Mouse (Mus musculus): Measurements from ENCODE around the gene Vgll4. TPM values are rescaled to one million over a fixed set of nuclear protein-coding genes. Genes with fewer than 3 reads are reported as not detected.

The Vgll4 gene
- polyA plus RNA-seq, 1 experiment from 2014 or later = 60.6 TPM

GRCm38 (mm10) chr6:114970386-114970785 lies 592 bp upstream of the Vgll4 start:
- H3K27me3 ChIP-seq = peaks cover 28% of the 10 kb centered on the region
- ATAC-seq (ENCODE audit: low read depth) = no peak
- 21% methylated on average over 6 of the region's 6 CpGs for WGBS
- H3K4me1 ChIP-seq (replicated peaks) = peaks cover 43% of the 10 kb centered on the region
- peak overlapping the region; percentile 98 for H3K4me2 ChIP-seq
- H3K36me3 ChIP-seq = no peaks in the 10 kb centered on the region
- H3K4me3 ChIP-seq = no peak overlapping the region
- H3K27ac ChIP-seq (replicated peaks) = 0 out of 2 replicates have a peak overlapping the region, but pooled peaks have one; percentile 23
- H3K9me3 ChIP-seq = no peaks in the 10 kb centered on the region
- H3K9ac ChIP-seq = no peak overlapping the region

GRCm38 (mm10) chr6:114968361-114969212 lies 1.2 kb downstream of the Vgll4 start:
- peaks cover 48% of the 10 kb centered on the region for H3K4me1 ChIP-seq (replicated peaks)

GRCm38 (mm10) chr6:114967623-114968022 lies 2.2 kb downstream of the Vgll4 start:
- H3K27ac ChIP-seq (replicated peaks) = no peak overlapping the region
- whole genome bisulfite sequencing = 35% methylated on average over 12 of the region's 12 CpGs
- peak overlapping the region; percentile 98 for H3K4me2 ChIP-seq
- H3K9me3 ChIP-seq = no peaks in the 10 kb centered on the region
- no peak overlapping the region; the same call in 1 of the 2 replicates for H3K9ac ChIP-seq
- H3K27me3 ChIP-seq = peaks cover 34% of the 10 kb centered on the region
- peak overlapping the region; percentile 54 for H3K4me3 ChIP-seq
- no peaks in the 10 kb centered on the region for H3K36me3 ChIP-seq
- no peak for ATAC-seq (ENCODE audit: low read depth)
- H3K4me1 ChIP-seq (replicated peaks) = peaks cover 53% of the 10 kb centered on the region

More at GRCm38 (mm10) chr6:114968361-114969212, 1.2 kb downstream of the Vgll4 start:
- no peaks in the 10 kb centered on the region for H3K9me3 ChIP-seq
- H3K4me2 ChIP-seq = peak overlapping the region; percentile 98
- peak overlapping the region; percentile 78 for H3K9ac ChIP-seq
- peak; percentile 76 for ATAC-seq (ENCODE audit: low read depth)
- peaks cover 34% of the 10 kb centered on the region for H3K27me3 ChIP-seq
- peak overlapping the region; percentile 54 for H3K4me3 ChIP-seq
- H3K36me3 ChIP-seq = no peaks in the 10 kb centered on the region
- peak overlapping the region; percentile 74 for H3K27ac ChIP-seq (replicated peaks)
- WGBS = under 1% methylated on average over 80 of the region's 82 CpGs

GRCm38 (mm10) chr6:114966396-114967154 lies 3.2 kb downstream of the Vgll4 start:
- Histone ChIP-seq H3K27me3 (peaks cover 34% of the 10 kb centered on the region), H3K9ac (no peak overlapping the region), H3K27ac (replicated peaks) (no peak overlapping the region), H3K4me1 (replicated peaks) (peaks cover 50% of the 10 kb centered on the region), H3K36me3 (no peaks in the 10 kb centered on the region), H3K9me3 (no peaks in the 10 kb centered on the region), H3K4me3 (no peak overlapping the region), H3K4me2 (peak overlapping the region; percentile 11; the same call in 1 of the 2 replicates)
- 14% methylated on average over 2 of the region's 2 CpGs for WGBS
- ATAC-seq (ENCODE audit: low read depth) = no peak

- no peak for ATAC-seq (ENCODE audit: low read depth)
- Histone ChIP-seq H3K27ac (replicated peaks) (no peak overlapping the region), H3K36me3 (no peaks in the 10 kb centered on the region), H3K4me3 (no peak overlapping the region), H3K27me3 (peaks cover 34% of the 10 kb centered on the region), H3K9ac (no peak overlapping the region), H3K4me2 (no peak overlapping the region), H3K4me1 (replicated peaks) (peaks cover 46% of the 10 kb centered on the region), H3K9me3 (no peaks in the 10 kb centered on the region)
- WGBS = 92% methylated on average over 3 of the region's 3 CpGs
Measured at GRCm38 (mm10) chr6:114965802-114966201, 4.0 kb downstream of the Vgll4 start.

- ATAC-seq (ENCODE audit: low read depth) = no peak
- no peak overlapping the region for H3K9ac ChIP-seq
Measured at GRCm38 (mm10) chr6:114965396-114965795, 4.4 kb downstream of the Vgll4 start.

GRCm38 (mm10) chr6:114964235-114964634 lies 5.6 kb downstream of the Vgll4 start:
- Histone ChIP-seq H3K27ac (replicated peaks) (no peak overlapping the region), H3K9ac (no peak overlapping the region), H3K27me3 (peaks cover 34% of the 10 kb centered on the region), H3K9me3 (no peaks in the 10 kb centered on the region), H3K4me3 (no peak overlapping the region), H3K4me1 (replicated peaks) (peaks cover 34% of the 10 kb centered on the region), H3K36me3 (no peaks in the 10 kb centered on the region), H3K4me2 (no peak overlapping the region)
- ATAC-seq (ENCODE audit: low read depth) = no peak
- WGBS = 82% methylated on average over 2 of the region's 2 CpGs

More at GRCm38 (mm10) chr6:114965396-114965795, 4.4 kb downstream of the Vgll4 start:
- Histone ChIP-seq H3K4me1 (replicated peaks) (peaks cover 46% of the 10 kb centered on the region), H3K27me3 (peaks cover 34% of the 10 kb centered on the region), H3K36me3 (no peaks in the 10 kb centered on the region), H3K4me2 (no peak overlapping the region), H3K9me3 (no peaks in the 10 kb centered on the region), H3K27ac (replicated peaks) (no peak overlapping the region), H3K4me3 (no peak overlapping the region)
- 76% methylated on average over 8 of the region's 8 CpGs for WGBS

GRCm38 (mm10) chr6:114963636-114964035 lies 6.2 kb downstream of the Vgll4 start:
- Histone ChIP-seq H3K9ac (no peak overlapping the region), H3K27ac (replicated peaks) (no peak overlapping the region), H3K4me2 (no peak overlapping the region), H3K27me3 (peaks cover 34% of the 10 kb centered on the region), H3K36me3 (no peaks in the 10 kb centered on the region), H3K4me1 (replicated peaks) (peaks cover 38% of the 10 kb centered on the region), H3K9me3 (no peaks in the 10 kb centered on the region), H3K4me3 (no peak overlapping the region)
- no peak for ATAC-seq (ENCODE audit: low read depth)
- WGBS = 67% methylated on average over 5 of the region's 5 CpGs

GRCm38 (mm10) chr6:114961276-114962068 lies 8.3 kb downstream of the Vgll4 start:
- no peak overlapping the region for H3K4me2 ChIP-seq
- no peak for ATAC-seq (ENCODE audit: low read depth)
- H3K27me3 ChIP-seq = peaks cover 16% of the 10 kb centered on the region; the same call in 1 of the 2 replicates
- no peak overlapping the region for H3K9ac ChIP-seq
- peaks cover 24% of the 10 kb centered on the region for H3K4me1 ChIP-seq (replicated peaks)
- H3K4me3 ChIP-seq = no peak overlapping the region
- H3K36me3 ChIP-seq = no peaks in the 10 kb centered on the region
- H3K27ac ChIP-seq (replicated peaks) = no peak overlapping the region
- H3K9me3 ChIP-seq = no peaks in the 10 kb centered on the region
- WGBS = 81% methylated on average over 10 of the region's 10 CpGs

GRCm38 (mm10) chr6:114959012-114959398 lies 10.8 kb downstream of the Vgll4 start:
- no peak for ATAC-seq (ENCODE audit: low read depth)
- 81% methylated on average over 6 of the region's 6 CpGs for WGBS
- Histone ChIP-seq H3K27me3 (no peaks in the 10 kb centered on the region), H3K9me3 (no peaks in the 10 kb centered on the region), H3K4me3 (no peak overlapping the region), H3K4me1 (replicated peaks) (peaks cover 20% of the 10 kb centered on the region), H3K9ac (no peak overlapping the region), H3K4me2 (no peak overlapping the region), H3K27ac (replicated peaks) (peak overlapping the region; percentile 18; the same call in 1 of the 2 replicates), H3K36me3 (no peaks in the 10 kb centered on the region)

- ATAC-seq (ENCODE audit: low read depth) = no peak; the same call in 1 of the 2 replicates
- no peaks in the 10 kb centered on the region for H3K27me3 ChIP-seq
- H3K4me3 ChIP-seq = no peak overlapping the region
- H3K36me3 ChIP-seq = no peaks in the 10 kb centered on the region
- peaks cover 19% of the 10 kb centered on the region for H3K4me1 ChIP-seq (replicated peaks)
- H3K9me3 ChIP-seq = no peaks in the 10 kb centered on the region
- H3K9ac ChIP-seq = no peak overlapping the region; the same call in 1 of the 2 replicates
- H3K4me2 ChIP-seq = no peak overlapping the region
- peak overlapping the region; percentile 18 for H3K27ac ChIP-seq (replicated peaks)
- whole genome bisulfite sequencing = 63% methylated on average over 10 of the region's 10 CpGs
Measured at GRCm38 (mm10) chr6:114958249-114959011, 11.4 kb downstream of the Vgll4 start.
